Mouse (Mus musculus) lung, postnatal 0 days (tissue): ENCODE data around the gene Irx2.

Experiments
- CTCF ChIP-seq: IDR thresholded peaks from 2 replicates; pipeline ENCODE4 v1.5.1; 2016; ENCODE audit warnings: antibody characterized with exemption, mild to moderate bottlenecking
- EP300 ChIP-seq: IDR thresholded peaks from 2 replicates; pipeline ENCODE4 v1.6.1; 2016; ENCODE audit warnings: antibody characterized with exemption, mild to moderate bottlenecking, control low read depth

- TF ChIP-seq CTCF: no peak
- no peak for TF ChIP-seq EP300
These were observed 47.3 kb upstream of the Irx2 start for GRCm38 (mm10) chr13:72581276-72581675.
